Mouse (Mus musculus) brain, embryonic 18.5 days (tissue): ENCODE data around the gene Cenpx.

Experiments used
- DNase-seq: peaks from one replicate; pipeline ENCODE4 v3.0.0-alpha.2; 2012; ENCODE audit warnings: low read depth, low spot score

Gene Cenpx

GRCm38 (mm10) chr11:120726243-120727168 lies 13.0 kb upstream of the Cenpx start:
- no peak for DNase-seq

GRCm38 (mm10) chr11:120723509-120723908 lies 10.0 kb upstream of the Cenpx start:
- no peak for DNase-seq

- no peak for DNase-seq
These were observed 9.3 kb upstream of the Cenpx start for GRCm38 (mm10) chr11:120722761-120723382.

GRCm38 (mm10) chr11:120722067-120722630 lies 8.6 kb upstream of the Cenpx start:
- DNase-seq = no peak

GRCm38 (mm10) chr11:120721124-120722066 lies 7.9 kb upstream of the Cenpx start, which contains the start of gene Rac3:
Rac3 (plus strand) TSS chr11:120721470.
- no peak for DNase-seq

- DNase-seq = peak; percentile 76
These were observed 6.9 kb upstream of the Cenpx start for GRCm38 (mm10) chr11:120720450-120720849.

GRCm38 (mm10) chr11:120719841-120720376 lies 6.4 kb upstream of the Cenpx start:
- no peak for DNase-seq

- DNase-seq = no peak
These were observed 5.7 kb upstream of the Cenpx start for GRCm38 (mm10) chr11:120719242-120719641.

- no peak for DNase-seq
These were observed 1.6 kb upstream of the Cenpx start for GRCm38 (mm10) chr11:120715131-120715530.

GRCm38 (mm10) chr11:120714546-120714945 lies 1.0 kb upstream of the Cenpx start:
- DNase-seq = no peak

GRCm38 (mm10) chr11:120712771-120713568 lies 568 bp downstream of the Cenpx start:
- DNase-seq = no peak

GRCm38 (mm10) chr11:120711980-120712604 lies 1.4 kb downstream of the Cenpx start:
- DNase-seq = no peak

GRCm38 (mm10) chr11:120710672-120711071 lies 2.9 kb downstream of the Cenpx start:
- no peak for DNase-seq

- DNase-seq = no peak
These were observed 4.0 kb downstream of the Cenpx start for GRCm38 (mm10) chr11:120709551-120709950.

GRCm38 (mm10) chr11:120707969-120708368 lies 5.6 kb downstream of the Cenpx start:
- DNase-seq = no peak

GRCm38 (mm10) chr11:120707225-120707624 lies 6.3 kb downstream of the Cenpx start:
- no peak for DNase-seq

GRCm38 (mm10) chr11:120706120-120706519 lies 7.4 kb downstream of the Cenpx start:
- no peak for DNase-seq

GRCm38 (mm10) chr11:120704486-120705325 lies 8.8 kb downstream of the Cenpx start:
- no peak for DNase-seq
